Mouse (Mus musculus) heart, embryonic 16.5 days (tissue): ENCODE results near the gene 4930556J24Rik. TPM values are rescaled to one million over a fixed set of nuclear protein-coding genes. Genes with fewer than 3 reads are reported as not detected.
A peak's percentile ranks its signal among the peaks of the same experiment; 100 is the strongest.

Experiments
- ATAC-seq: fragments of 200-750 bp; cut with Nextera tagmentation; replicated peaks from 2 replicates; pipeline ENCODE4 v1.8.0; 2017; ENCODE audit warnings: moderate number of reproducible peaks; ENCODE audit not compliant: insufficient read depth, low FRiP score; ENCODE audit errors: extremely low read depth
- H3K27ac ChIP-seq: fragments of 300-500 bp; sonication (generic); 2 replicates; pipeline ENCODE4 v1.5.1; 2014; ENCODE audit warnings: mild to moderate bottlenecking, low read length, control low read depth, moderate library complexity
- H3K27me3 ChIP-seq: fragments of 300-500 bp; sonication (generic); 2 replicates; pipeline ENCODE4 v1.6.1; 2014; ENCODE audit warnings: low read length, mixed read lengths; ENCODE audit not compliant: control insufficient read depth, insufficient read depth
- H3K36me3 ChIP-seq: fragments of 300-500 bp; sonication (generic); 2 replicates; pipeline ENCODE4 v1.6.1; 2014; ENCODE audit not compliant: control insufficient read depth, insufficient read depth
- H3K4me1 ChIP-seq: fragments of 300-500 bp; sonication (generic); 2 replicates; pipeline ENCODE4 v1.6.1; 2014; ENCODE audit warnings: low read length, mixed read lengths; ENCODE audit not compliant: control insufficient read depth, insufficient read depth
- H3K4me2 ChIP-seq: fragments of 300-500 bp; sonication (generic); 2 replicates; pipeline ENCODE4 v1.6.1; 2014; ENCODE audit warnings: low read depth, mild to moderate bottlenecking, control low read depth, low read length
- H3K4me3 ChIP-seq: fragments of 300-500 bp; sonication (generic); 2 replicates; pipeline ENCODE4 v1.5.1; 2014; ENCODE audit warnings: mild to moderate bottlenecking, control low read depth, low read length
- H3K9ac ChIP-seq: fragments of 300-500 bp; sonication (generic); 2 replicates; pipeline ENCODE4 v1.6.1; 2014; ENCODE audit warnings: low read length, control low read depth
- H3K9me3 ChIP-seq: fragments of 300-500 bp; sonication (generic); replicated peaks from 2 replicates; pipeline ENCODE4 v1.6.1; 2016; ENCODE audit warnings: low read length; ENCODE audit not compliant: control insufficient read depth
- WGBS: fragments of 180-500 bp; shearing (Covaris S2); extraction: QIAGEN DNeasy Blood & Tissue Kit; methylation state at CpG from one replicate; pipeline ENCODE4 v1.1.7; 2014; 5-methylcytosine and 5-hydroxymethylcytosine counted together
- polyA plus RNA-seq: library from polyadenylated mRNA; unstranded; fragments of >200 nt; fragmentation: Nextera tagmentation; extraction: Ambion mirVana; gene quantifications from 2 replicates; pipeline ENCODE4 v1.2.1, GENCODE M21; 2015

4930556J24Rik gene
- polyA plus RNA-seq, 1 experiment from 2014 or later, result 0.12 TPM

GRCm38 (mm10) chr11:3894406-3895281 lies 81.9 kb downstream of the 4930556J24Rik start, which contains the start of the genes 4921536K21Rik and Dusp18:
4921536K21Rik (minus strand) TSS chr11:3895098.
Dusp18 (plus strand) TSS chr11:3895240.
- Histone ChIP-seq H3K27me3 (no peaks in the 10 kb centered on the region), H3K9me3 (no peaks in the 10 kb centered on the region), H3K4me3 (peak within 1 kb of the TSS; percentile 64), H3K27ac (peak within 1 kb of the TSS; percentile 73), H3K4me1 (peaks cover 5% of the 10 kb centered on the region), H3K9ac (peak within 1 kb of the TSS; percentile 73), H3K36me3 (peaks cover 6% of the 10 kb centered on the region; the same call in 1 of the 2 replicates), H3K4me2 (peak within 1 kb of the TSS; percentile 83)
- peak; percentile 93 for ATAC-seq
- WGBS, result 3% methylated on average over 46 of the region's 46 CpGs

- ATAC-seq, result no peak
- no peak overlapping the region for H3K4me3 ChIP-seq
- H3K27me3 ChIP-seq, result no peaks in the 10 kb centered on the region
- no peak overlapping the region for H3K9ac ChIP-seq
- 74% methylated on average over 6 of the region's 6 CpGs for WGBS
- H3K27ac ChIP-seq, result no peak overlapping the region
- peaks cover 5% of the 10 kb centered on the region; the same call in 1 of the 2 replicates for H3K36me3 ChIP-seq
- H3K4me2 ChIP-seq, result peak overlapping the region; percentile 83; the same call in 1 of the 2 replicates
- peaks cover 5% of the 10 kb centered on the region for H3K4me1 ChIP-seq
- no peaks in the 10 kb centered on the region for H3K9me3 ChIP-seq
These were observed 82.6 kb downstream of the 4930556J24Rik start for GRCm38 (mm10) chr11:3893970-3894369.

Other genes starting within 250 kb of the 4930556J24Rik start
- 1.3 and 1.6 TPM in 2 replicates for gene Osbp2, start 112.9 kb downstream of the 4930556J24Rik start, polyA plus RNA-seq
- 0.17 and 0.22 TPM in 2 replicates for gene 4921536K21Rik, start 81.7 kb downstream of the 4930556J24Rik start, polyA plus RNA-seq
- 13.0 and 13.1 TPM in 2 replicates for gene Dusp18, start 81.5 kb downstream of the 4930556J24Rik start, polyA plus RNA-seq
- gene Slc35e4, start 62.1 kb downstream of the 4930556J24Rik start, polyA plus RNA-seq, result 4.2 and 4.3 TPM in 2 replicates
- gene Tcn2, start 44.6 kb downstream of the 4930556J24Rik start, polyA plus RNA-seq, result 70.5 and 70.6 TPM in 2 replicates
- 50.0 and 57.9 TPM in 2 replicates for gene Pes1, start 12.8 kb downstream of the 4930556J24Rik start, polyA plus RNA-seq
- gene Gal3st1, start 6.9 kb upstream of the 4930556J24Rik start, polyA plus RNA-seq, result 0.74 and 1.4 TPM in 2 replicates
- 0.38 and 2.1 TPM in 2 replicates for gene Sec14l4, start 54.7 kb upstream of the 4930556J24Rik start, polyA plus RNA-seq
- gene Sec14l3, start 88.1 kb upstream of the 4930556J24Rik start, polyA plus RNA-seq, result 2.1 and 4.8 TPM in 2 replicates
- gene Mtfp1, start 118.7 kb upstream of the 4930556J24Rik start, polyA plus RNA-seq, result 41.6 and 42.5 TPM in 2 replicates
- gene Sec14l2, start 146.6 kb upstream of the 4930556J24Rik start, polyA plus RNA-seq, result 0.42 and 0.97 TPM in 2 replicates
- 19.2 and 20.6 TPM in 2 replicates for gene Rnf215, start 158.4 kb upstream of the 4930556J24Rik start, polyA plus RNA-seq
- 4.5 and 5.0 TPM in 2 replicates for gene Ccdc157, start 183.5 kb upstream of the 4930556J24Rik start, polyA plus RNA-seq
- gene Sf3a1, start 183.6 kb upstream of the 4930556J24Rik start, polyA plus RNA-seq, result 31.1 and 34.1 TPM in 2 replicates
- gene Tbc1d10a, start 210.0 kb upstream of the 4930556J24Rik start, polyA plus RNA-seq, result 19.4 and 20.9 TPM in 2 replicates
- gene Castor1, start 241.4 kb upstream of the 4930556J24Rik start, polyA plus RNA-seq, result 10.0 and 14.0 TPM in 2 replicates